Mouse (Mus musculus) embryonic facial prominence, embryonic 14.5 days (tissue): ENCODE measurements at regions not wholly inside any gene's neighbourhood (a gene's known extent, or its start where the extent isn't known, plus 50 kb on each side); places are given as distances from the start of the nearest gene placed in this dataset.

Experiments
- ATAC-seq: fragments of 200-750 bp; cut with Nextera tagmentation; 2 replicates; pipeline ENCODE4 v1.8.0; 2017; ENCODE audit warnings: low read depth, moderate number of reproducible peaks, moderate TSS enrichment
- DNase-seq: peaks from one replicate; pipeline ENCODE4 v3.0.0-alpha.2; 2015; ENCODE audit warnings: low spot score
- H3K27ac ChIP-seq: fragments of 300-500 bp; sonication (generic); replicated peaks from 2 replicates; pipeline ENCODE4 v1.5.1; 2014; ENCODE audit warnings: low read depth, mild to moderate bottlenecking, low read length, moderate library complexity
- H3K27me3 ChIP-seq: fragments of 300-500 bp; sonication (generic); replicated peaks from 2 replicates; pipeline ENCODE4 v1.6.1; 2014; ENCODE audit warnings: low read length; ENCODE audit not compliant: control insufficient read depth, insufficient read depth
- H3K36me3 ChIP-seq: fragments of 300-500 bp; sonication (generic); 2 replicates; pipeline ENCODE4 v1.6.1; 2014; ENCODE audit warnings: low read length, mixed read lengths; ENCODE audit not compliant: control insufficient read depth, insufficient read depth
- H3K4me1 ChIP-seq: fragments of 300-500 bp; sonication (generic); 2 replicates; pipeline ENCODE4 v1.6.1; 2014; ENCODE audit warnings: antibody characterized with exemption, low read length; ENCODE audit not compliant: control insufficient read depth, insufficient read depth
- H3K4me2 ChIP-seq: fragments of 300-500 bp; sonication (generic); 2 replicates; pipeline ENCODE4 v1.6.1; 2014; ENCODE audit warnings: low read depth, mild to moderate bottlenecking, low read length, moderate library complexity, mixed read lengths
- H3K4me3 ChIP-seq: fragments of 300-500 bp; sonication (generic); 2 replicates; pipeline ENCODE4 v1.5.1; 2014; ENCODE audit warnings: low read depth, mild to moderate bottlenecking, low read length
- H3K9ac ChIP-seq: fragments of 300-500 bp; sonication (generic); 2 replicates; pipeline ENCODE4 v1.6.1; 2014; ENCODE audit warnings: low read depth, mild to moderate bottlenecking, low read length, moderate library complexity, mixed read lengths
- H3K9me3 ChIP-seq: fragments of 300-500 bp; sonication (generic); 2 replicates; pipeline ENCODE4 v1.6.1; 2016; ENCODE audit warnings: low read length; ENCODE audit not compliant: control insufficient read depth
- WGBS: fragments of 180-500 bp; shearing (Covaris S2); extraction: QIAGEN DNeasy Blood & Tissue Kit; methylation state at CpG from one replicate; pipeline ENCODE4 v1.1.7; 2014; 5-methylcytosine and 5-hydroxymethylcytosine counted together

DNA sequence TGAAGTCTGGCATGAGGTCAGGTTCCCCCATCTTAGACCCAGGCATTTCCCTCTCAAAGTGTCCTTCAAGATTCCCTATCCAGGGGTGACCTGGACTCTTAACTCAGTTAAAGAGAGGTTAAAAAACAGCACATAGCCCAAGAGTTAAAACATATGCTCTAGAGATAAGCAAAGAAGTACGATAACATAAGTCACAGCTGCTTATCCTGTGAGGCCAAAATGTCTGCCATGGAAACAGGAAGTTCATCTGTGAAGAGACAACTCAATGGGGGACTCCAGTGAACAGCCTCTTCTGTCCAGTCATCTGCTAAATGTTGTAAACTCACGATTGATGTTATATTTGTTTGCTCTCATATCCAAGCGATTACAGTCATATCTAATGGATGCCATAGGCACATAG is 126.1 kb upstream of the Il15 start:
- no peak overlapping the region for H3K4me3 ChIP-seq
- no peak for DNase-seq
- WGBS, result 82% methylated on average over 3 of the region's 3 CpGs

DNA sequence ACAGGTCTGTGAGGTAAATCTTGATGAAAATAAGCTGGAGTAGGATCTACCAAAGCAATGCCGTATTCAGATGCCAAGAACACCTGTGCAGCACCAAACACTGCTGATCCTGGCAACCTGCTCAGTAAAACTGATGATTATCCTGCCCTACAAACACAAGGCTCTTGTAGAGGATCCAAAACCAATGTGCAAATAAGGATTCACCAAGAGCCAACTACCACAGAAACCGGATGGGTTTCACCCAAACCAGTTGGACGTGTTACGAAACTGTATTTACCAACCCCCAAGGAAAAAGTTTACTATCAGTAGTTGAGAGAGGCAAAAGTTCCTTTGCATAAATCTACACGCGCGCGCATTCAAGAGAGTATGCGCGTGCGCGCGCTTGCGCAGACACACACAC is 120.8 kb upstream of the Il15 start:
- no peak for DNase-seq
- no peak for ATAC-seq
- 97% methylated on average over 14 of the region's 14 CpGs for WGBS
- H3K9me3 ChIP-seq, result no peaks in the 10 kb centered on the region
- H3K9ac ChIP-seq, result no peak overlapping the region
- H3K4me3 ChIP-seq, result no peak overlapping the region
- H3K36me3 ChIP-seq, result no peaks in the 10 kb centered on the region
- H3K4me1 ChIP-seq, result no peaks in the 10 kb centered on the region
- H3K4me2 ChIP-seq, result no peak overlapping the region
- H3K27ac ChIP-seq, result no peak overlapping the region
- H3K27me3 ChIP-seq, result no peaks in the 10 kb centered on the region

More for the DNA sequence above, 126.1 kb upstream of the Il15 start:
- ATAC-seq, result no peak
- Histone ChIP-seq H3K9ac (no peak overlapping the region), H3K4me2 (no peak overlapping the region), H3K27ac (no peak overlapping the region), H3K36me3 (no peaks in the 10 kb centered on the region), H3K4me1 (no peaks in the 10 kb centered on the region), H3K27me3 (no peaks in the 10 kb centered on the region), H3K9me3 (no peaks in the 10 kb centered on the region)

- H3K36me3 ChIP-seq, result no peaks in the 10 kb centered on the region
- no peak overlapping the region for H3K27ac ChIP-seq
- H3K4me1 ChIP-seq, result no peaks in the 10 kb centered on the region
- H3K9ac ChIP-seq, result no peak overlapping the region
- H3K4me3 ChIP-seq, result no peak overlapping the region
- DNase-seq (no peak), ATAC-seq (no peak)
- 68% methylated on average over 2 of the region's 2 CpGs for WGBS
- no peaks in the 10 kb centered on the region for H3K27me3 ChIP-seq
- H3K9me3 ChIP-seq, result no peaks in the 10 kb centered on the region
- no peak overlapping the region for H3K4me2 ChIP-seq
These were observed 95.5 kb upstream of the Il15 start for GRCm38 (mm10) chr8:82498496-82498895.

GRCm38 (mm10) chr8:82477856-82478255 is 74.8 kb upstream of the Il15 start:
- Histone ChIP-seq H3K9me3 (no peaks in the 10 kb centered on the region), H3K4me1 (no peaks in the 10 kb centered on the region), H3K4me2 (no peak overlapping the region), H3K36me3 (no peaks in the 10 kb centered on the region), H3K9ac (no peak overlapping the region), H3K27ac (no peak overlapping the region), H3K27me3 (no peaks in the 10 kb centered on the region), H3K4me3 (no peak overlapping the region)
- WGBS, result 22% methylated on average over 5 of the region's 5 CpGs
- no peak for DNase-seq
- ATAC-seq, result no peak

GRCm38 (mm10) chr8:82477426-82477769 is 74.4 kb upstream of the Il15 start:
- Histone ChIP-seq H3K27me3 (no peaks in the 10 kb centered on the region), H3K9ac (no peak overlapping the region), H3K9me3 (no peaks in the 10 kb centered on the region), H3K4me2 (no peak overlapping the region), H3K27ac (no peak overlapping the region), H3K4me3 (no peak overlapping the region), H3K36me3 (no peaks in the 10 kb centered on the region), H3K4me1 (no peaks in the 10 kb centered on the region)
- no peak for ATAC-seq
- 29% methylated on average over 2 of the region's 2 CpGs for WGBS
- no peak for DNase-seq

DNA sequence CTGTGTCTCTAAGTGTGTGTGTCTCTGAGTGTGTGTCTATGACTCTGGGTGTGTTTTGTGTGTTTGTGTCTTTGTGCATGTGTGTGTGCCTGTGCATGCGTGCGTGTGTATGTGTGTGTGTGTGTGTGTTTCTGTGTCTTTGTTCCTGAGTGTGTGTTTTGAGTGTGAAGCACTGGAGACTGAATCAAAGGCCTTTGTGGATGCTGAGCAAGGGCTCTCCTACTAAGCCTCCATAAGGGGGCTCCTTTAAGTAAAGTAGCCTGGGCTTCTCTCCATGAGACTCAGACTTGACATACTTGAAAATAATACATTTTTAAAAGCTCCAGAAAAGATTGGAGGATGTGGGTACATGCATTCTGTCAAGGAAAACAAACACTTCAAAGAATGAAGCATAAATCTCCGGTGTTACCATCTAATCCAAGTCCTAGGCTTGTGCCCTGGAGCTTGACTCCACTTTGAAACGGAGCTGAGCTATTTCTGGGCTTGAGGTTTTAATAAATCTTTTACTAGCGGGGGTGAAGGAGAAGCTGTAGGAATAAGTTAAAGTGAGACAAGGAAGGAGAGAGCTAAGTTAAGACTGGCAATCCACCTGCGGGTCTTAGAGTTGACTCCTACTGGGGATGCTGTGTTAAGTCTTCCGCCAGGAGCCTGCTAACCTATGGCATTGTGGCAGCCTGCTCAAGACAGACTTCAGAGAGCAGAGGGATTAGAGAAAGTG is 73.8 kb upstream of the Il15 start:
- DNase-seq, result no peak
- WGBS, result 56% methylated on average over 7 of the region's 7 CpGs
- no peak for ATAC-seq

DNA sequence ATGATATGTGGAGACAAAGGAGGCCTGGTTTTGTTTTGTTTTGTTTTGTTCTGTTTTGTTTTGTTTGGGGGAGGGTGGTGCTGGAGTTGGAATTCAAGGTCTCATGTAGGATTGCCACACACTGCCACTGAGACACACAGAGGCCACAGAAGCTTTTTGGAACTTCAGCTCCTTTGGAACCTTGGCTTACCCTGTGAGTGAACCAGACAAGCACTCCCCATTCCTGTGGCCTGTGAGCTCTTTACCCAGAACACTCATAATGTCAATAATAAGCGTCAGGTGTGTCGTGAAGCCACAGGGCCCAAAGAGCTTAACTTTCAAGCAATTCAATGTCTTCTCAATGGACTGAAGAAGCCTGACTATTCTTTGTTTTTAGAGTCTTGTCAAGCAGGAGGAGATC is 70.2 kb upstream of the Il15 start:
- WGBS, result 68% methylated on average over 2 of the region's 2 CpGs
- DNase-seq (no peak), ATAC-seq (no peak)
- Histone ChIP-seq H3K9ac (no peak overlapping the region), H3K9me3 (no peaks in the 10 kb centered on the region), H3K4me1 (no peaks in the 10 kb centered on the region), H3K4me2 (no peak overlapping the region), H3K27me3 (no peaks in the 10 kb centered on the region), H3K4me3 (no peak overlapping the region), H3K36me3 (no peaks in the 10 kb centered on the region), H3K27ac (no peak overlapping the region)

More for the DNA sequence above, 73.8 kb upstream of the Il15 start:
- H3K27me3 ChIP-seq, result no peaks in the 10 kb centered on the region
- no peak overlapping the region for H3K4me3 ChIP-seq
- no peaks in the 10 kb centered on the region for H3K9me3 ChIP-seq
- H3K4me1 ChIP-seq, result no peaks in the 10 kb centered on the region
- H3K9ac ChIP-seq, result no peak overlapping the region
- H3K36me3 ChIP-seq, result no peaks in the 10 kb centered on the region
- H3K4me2 ChIP-seq, result no peak overlapping the region
- H3K27ac ChIP-seq, result no peak overlapping the region

DNA sequence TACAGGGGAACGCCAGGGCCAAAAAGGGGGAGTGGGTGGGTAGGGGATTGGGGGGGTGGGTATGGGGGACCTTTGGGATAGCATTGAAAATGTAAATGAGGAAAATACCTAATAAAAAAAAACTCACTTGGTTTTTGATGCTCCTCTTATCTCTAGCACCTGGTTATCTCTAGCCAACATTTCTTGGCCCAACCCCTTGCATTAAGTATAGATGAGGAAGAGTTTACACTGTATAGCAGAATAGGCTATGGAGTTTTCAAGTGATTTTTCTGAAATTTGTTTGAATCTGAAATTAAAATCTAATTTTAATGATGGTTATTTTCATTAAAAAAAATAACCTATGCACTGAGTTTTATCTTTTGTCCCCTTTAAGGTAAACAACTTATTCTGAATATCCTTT is 68.8 kb upstream of the Il15 start:
- Histone ChIP-seq H3K4me1 (no peaks in the 10 kb centered on the region), H3K9me3 (no peaks in the 10 kb centered on the region), H3K36me3 (no peaks in the 10 kb centered on the region), H3K9ac (no peak overlapping the region), H3K4me2 (no peak overlapping the region), H3K27me3 (no peaks in the 10 kb centered on the region), H3K27ac (no peak overlapping the region), H3K4me3 (no peak overlapping the region)
- DNase-seq (no peak), ATAC-seq (no peak)
- WGBS, result no CpG with 5 or more reads among the region's 1 CpGs

DNA sequence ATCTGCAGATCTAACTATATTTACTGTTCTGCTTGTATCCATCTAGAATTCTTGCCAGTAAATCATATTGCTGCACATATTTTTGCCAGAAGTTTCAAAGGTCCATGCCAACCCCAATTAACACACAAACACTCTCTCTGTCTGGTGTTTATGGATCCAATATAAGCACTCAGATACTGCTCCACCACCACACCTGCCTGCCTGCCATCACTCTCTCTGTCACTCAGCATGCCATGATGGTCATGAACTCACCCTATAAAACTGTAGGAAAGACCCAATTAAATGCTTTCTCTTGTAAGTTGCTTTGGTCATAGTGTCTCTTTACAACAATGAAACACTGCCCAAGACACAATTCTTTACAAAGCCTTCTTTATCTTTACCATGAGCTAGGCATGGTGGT is 66.8 kb upstream of the Il15 start:
- H3K36me3 ChIP-seq, result no peaks in the 10 kb centered on the region
- H3K9ac ChIP-seq, result no peak overlapping the region
- ATAC-seq (no peak), DNase-seq (no peak)
- no peaks in the 10 kb centered on the region for H3K27me3 ChIP-seq
- no peak overlapping the region for H3K4me2 ChIP-seq
- H3K9me3 ChIP-seq, result no peaks in the 10 kb centered on the region
- no peaks in the 10 kb centered on the region for H3K4me1 ChIP-seq
- no peak overlapping the region for H3K4me3 ChIP-seq
- H3K27ac ChIP-seq, result no peak overlapping the region
